Mouse (Mus musculus) cortical plate, adult 2 months (tissue): ENCODE data around the gene Ttc28. TPM values are rescaled to one million over a fixed set of nuclear protein-coding genes. Genes with fewer than 3 reads are reported as not detected.

ENCODE experiments used
- H3K27ac ChIP-seq: fragments of 200-500 bp; 2 replicates; pipeline ENCODE4 v1.5.1; 2012; ENCODE audit warnings: low read length, control low read depth, inconsistent platforms; ENCODE audit not compliant: insufficient read depth
- H3K4me1 ChIP-seq: fragments of 200-500 bp; 2 replicates; pipeline ENCODE4 v1.6.1; 2011; ENCODE audit warnings: low read length; ENCODE audit not compliant: control insufficient read depth, insufficient read depth
- H3K4me3 ChIP-seq: fragments of 200-500 bp; 2 replicates; pipeline ENCODE4 v1.5.1; 2011; ENCODE audit warnings: mild to moderate bottlenecking, low read length, control low read depth; ENCODE audit not compliant: insufficient read depth
- CTCF ChIP-seq: fragments of 200-500 bp; IDR thresholded peaks from 2 replicates; pipeline ENCODE4 v1.5.1; 2011; ENCODE audit warnings: mild to moderate bottlenecking, control low read depth, low read length; ENCODE audit not compliant: insufficient read depth; ENCODE audit errors: extremely low read depth
- POLR2A ChIP-seq: fragments of 200-500 bp; IDR thresholded peaks from 2 replicates; pipeline ENCODE4 v1.6.1; 2011; ENCODE audit warnings: mild to moderate bottlenecking, low read length, control low read depth; ENCODE audit not compliant: insufficient read depth; ENCODE audit errors: extremely low read depth
- polyA plus RNA-seq: library from polyadenylated mRNA; depleted of rRNA; stranded (reverse); fragments of >200 nt; gene quantifications from 2 replicates; pipeline ENCODE4 v1.2.3, GENCODE M21; 2012

The Ttc28 gene
- polyA plus RNA-seq, 1 experiment: 3.7 TPM

DNA sequence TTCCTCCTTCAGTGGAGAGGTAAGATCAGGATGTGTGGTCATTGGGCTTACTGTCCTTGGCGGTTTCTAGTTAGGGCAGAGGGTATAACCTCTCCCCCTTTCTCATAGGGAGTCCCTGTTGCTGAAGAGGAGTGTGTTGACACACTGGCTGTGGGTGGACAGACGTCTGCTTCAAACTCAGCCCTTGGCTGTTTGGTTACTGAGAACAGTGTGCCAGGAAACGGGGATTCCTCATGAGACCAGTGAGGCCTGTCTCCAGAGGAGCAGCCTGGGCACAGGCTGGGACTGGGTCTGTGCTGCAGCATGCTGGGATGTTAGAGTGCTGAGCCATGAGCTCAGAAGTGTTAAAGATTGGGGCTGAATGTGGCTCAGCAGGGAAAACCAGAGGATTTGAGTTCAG is 350.1 kb downstream of the Ttc28 start:
- Histone ChIP-seq H3K4me1 (no peaks in the 10 kb centered on the region), H3K4me3 (no peak overlapping the region), H3K27ac (no peak overlapping the region)
- TF ChIP-seq POLR2A (no peak), CTCF (no peak)

GRCm38 (mm10) chr5:111231044-111231443 is 351.4 kb downstream of the Ttc28 start:
- TF ChIP-seq CTCF (no peak), POLR2A (no peak)
- Histone ChIP-seq H3K27ac (no peak overlapping the region), H3K4me1 (no peaks in the 10 kb centered on the region), H3K4me3 (no peak overlapping the region)

DNA sequence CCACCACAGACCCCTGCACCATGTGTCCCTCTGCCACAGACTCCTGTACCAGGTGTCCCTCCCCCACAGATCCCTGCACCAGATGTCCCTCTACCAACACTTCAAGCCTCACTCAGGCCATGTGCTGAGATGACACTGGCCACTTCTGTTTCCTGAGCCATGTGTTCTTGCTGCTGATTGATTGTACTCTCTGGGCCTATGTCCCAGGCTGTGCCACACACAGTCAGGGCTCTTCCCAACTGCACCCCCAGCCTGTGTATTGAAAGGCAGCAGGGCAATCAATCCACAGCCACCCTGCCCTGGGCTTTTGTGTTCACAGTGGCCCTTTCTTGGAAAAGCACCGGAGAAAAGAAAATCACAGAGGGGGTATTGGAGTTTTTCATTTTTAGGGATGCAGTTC is 352.2 kb downstream of the Ttc28 start:
- no peak for TF ChIP-seq POLR2A
- Histone ChIP-seq H3K27ac (no peak overlapping the region), H3K4me3 (no peak overlapping the region), H3K4me1 (no peaks in the 10 kb centered on the region)

DNA sequence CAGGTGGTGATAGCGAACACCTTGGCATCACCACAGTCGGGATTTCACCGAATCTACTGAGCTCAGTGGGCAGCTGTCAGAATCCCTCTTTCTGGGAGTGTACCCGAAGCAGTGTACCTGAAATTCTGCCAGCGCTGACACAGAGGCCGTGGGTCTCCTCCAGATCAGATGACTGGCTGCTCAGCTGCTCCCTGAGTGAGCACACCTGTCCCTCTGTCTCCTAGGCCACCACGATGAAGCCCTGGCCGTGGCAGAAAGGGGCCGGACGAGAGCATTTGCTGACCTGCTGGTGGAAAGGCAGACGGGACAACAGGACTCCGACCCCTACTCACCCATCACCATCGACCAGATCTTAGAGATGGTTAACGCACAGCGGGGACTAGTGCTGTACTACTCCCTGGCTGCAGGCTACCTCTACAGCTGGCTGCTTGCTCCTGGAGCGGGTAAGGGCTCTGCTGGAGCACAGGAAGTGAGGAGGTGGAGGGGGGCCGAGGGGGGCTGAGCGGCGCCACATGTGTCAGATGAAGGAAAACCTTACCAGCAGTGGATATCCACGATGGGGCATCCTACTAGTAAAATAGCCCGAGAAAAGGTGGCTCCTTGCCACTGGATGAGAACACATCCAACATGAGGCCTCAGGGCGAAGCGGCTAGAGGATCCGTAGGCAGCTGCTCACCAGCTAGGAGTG is 353.6 kb downstream of the Ttc28 start:
- no peak overlapping the region for H3K27ac ChIP-seq
- no peaks in the 10 kb centered on the region for H3K4me1 ChIP-seq
- TF ChIP-seq POLR2A: no peak
- no peak for TF ChIP-seq CTCF
- H3K4me3 ChIP-seq: no peak overlapping the region

- H3K27ac ChIP-seq: no peak overlapping the region
- no peak for TF ChIP-seq CTCF
- TF ChIP-seq POLR2A: no peak
- H3K4me1 ChIP-seq: no peaks in the 10 kb centered on the region
- H3K4me3 ChIP-seq: no peak overlapping the region
Measured at GRCm38 (mm10) chr5:111235131-111235530, 355.5 kb downstream of the Ttc28 start.

- TF ChIP-seq POLR2A: no peak
- Histone ChIP-seq H3K4me3 (no peak overlapping the region), H3K27ac (no peak overlapping the region), H3K4me1 (no peaks in the 10 kb centered on the region)
Measured at GRCm38 (mm10) chr5:111237176-111237636, 357.6 kb downstream of the Ttc28 start.

GRCm38 (mm10) chr5:111239223-111239622 is 359.6 kb downstream of the Ttc28 start:
- Histone ChIP-seq H3K4me3 (no peak overlapping the region), H3K4me1 (no peaks in the 10 kb centered on the region), H3K27ac (no peak overlapping the region)
- TF ChIP-seq CTCF: no peak
- TF ChIP-seq POLR2A: no peak

DNA sequence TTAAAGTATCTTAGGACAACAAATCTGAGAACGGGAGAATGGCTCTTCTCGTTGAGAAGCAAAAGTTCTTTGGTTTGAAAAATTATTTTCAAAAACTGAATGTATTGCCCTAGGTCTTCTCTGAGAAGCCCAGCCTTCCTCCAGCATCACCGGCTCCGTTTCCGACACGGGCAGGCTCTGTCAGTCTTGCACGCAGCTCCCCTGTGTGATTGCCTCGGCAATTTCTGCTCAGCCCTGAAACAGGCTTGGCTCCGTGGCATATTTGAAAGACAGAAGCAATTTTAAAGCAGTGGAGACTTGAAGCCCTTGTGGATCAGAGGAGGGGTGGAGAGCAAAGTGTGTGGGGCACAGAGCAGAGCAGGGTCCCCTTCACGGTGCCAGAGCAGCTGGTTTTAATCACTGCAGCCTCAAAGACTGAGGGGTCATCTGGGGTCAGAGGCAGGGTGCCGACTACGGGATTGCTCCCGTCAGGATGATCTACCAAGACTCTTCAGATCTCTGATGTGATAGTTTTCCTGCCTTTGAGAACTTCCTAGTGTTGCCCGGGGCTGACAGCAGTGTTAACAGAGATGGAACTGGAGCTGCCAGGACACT is 363.9 kb downstream of the Ttc28 start:
- no peaks in the 10 kb centered on the region for H3K4me1 ChIP-seq
- no peak overlapping the region for H3K4me3 ChIP-seq
- TF ChIP-seq POLR2A (no peak), CTCF (no peak)
- no peak overlapping the region for H3K27ac ChIP-seq

DNA sequence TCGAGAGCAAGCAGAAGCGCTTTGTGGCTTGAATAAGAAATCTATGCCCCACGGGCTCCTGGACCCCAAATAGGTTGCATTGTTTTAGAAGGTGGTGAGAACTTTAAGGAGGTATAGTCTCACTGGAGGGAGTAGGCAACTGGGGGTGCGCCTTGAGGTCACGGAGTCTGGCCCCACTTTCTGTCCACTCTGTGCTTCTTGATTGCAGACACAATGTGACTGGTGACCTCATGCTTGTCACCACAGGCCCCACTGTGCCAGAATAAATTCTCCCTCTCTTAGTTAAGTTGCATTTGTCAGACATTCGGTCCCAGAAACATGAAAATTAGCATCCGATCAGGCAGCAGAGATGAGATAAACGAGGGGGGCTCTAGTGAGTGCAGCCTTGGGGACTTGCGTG is 364.5 kb downstream of the Ttc28 start:
- Histone ChIP-seq H3K4me3 (no peak overlapping the region), H3K4me1 (no peaks in the 10 kb centered on the region), H3K27ac (no peak overlapping the region)
- TF ChIP-seq CTCF: no peak
- TF ChIP-seq POLR2A: no peak

- Histone ChIP-seq H3K4me1 (no peaks in the 10 kb centered on the region), H3K27ac (no peak overlapping the region), H3K4me3 (no peak overlapping the region)
- no peak for TF ChIP-seq CTCF
- no peak for TF ChIP-seq POLR2A
Measured at GRCm38 (mm10) chr5:111247571-111248265, 368.1 kb downstream of the Ttc28 start.
